Mouse (Mus musculus) intestine, embryonic 14.5 days (tissue): Measurements from ENCODE around the gene Abi1. TPM values are rescaled to one million over a fixed set of nuclear protein-coding genes. Genes with fewer than 3 reads are reported as not detected.
"Not testable (repeated sequence)": the region's sequence is repeated elsewhere in the genome, so short reads cannot be mapped to it uniquely, and the experiment has no call there.

ENCODE experiments used
- ATAC-seq: fragments of 200-750 bp; cut with Nextera tagmentation; replicated peaks from 2 replicates; pipeline ENCODE4 v1.8.0; 2017; ENCODE audit warnings: low read depth, moderate number of reproducible peaks, moderate TSS enrichment, moderate library complexity; ENCODE audit not compliant: low FRiP score, low TSS enrichment
- DNase-seq: peaks from one replicate; pipeline ENCODE4 v3.0.0-alpha.2; 2018; ENCODE audit warnings: low spot score
- H3K27ac ChIP-seq: fragments of 300-500 bp; sonication (generic); 2 replicates; pipeline ENCODE4 v1.5.1; 2014; ENCODE audit warnings: low read depth, mild to moderate bottlenecking, control low read depth
- H3K27me3 ChIP-seq: fragments of 300-500 bp; sonication (generic); replicated peaks from 2 replicates; pipeline ENCODE4 v1.6.1; 2014; ENCODE audit warnings: low read length, control low read depth; ENCODE audit not compliant: control insufficient read depth, insufficient read depth
- H3K36me3 ChIP-seq: fragments of 300-500 bp; sonication (generic); 2 replicates; pipeline ENCODE4 v1.6.1; 2014; ENCODE audit warnings: low read length, control low read depth; ENCODE audit not compliant: control insufficient read depth, insufficient read depth
- H3K4me1 ChIP-seq: fragments of 300-500 bp; sonication (generic); replicated peaks from 2 replicates; pipeline ENCODE4 v1.6.1; 2014; ENCODE audit warnings: low read length, control low read depth, mixed read lengths; ENCODE audit not compliant: control insufficient read depth, insufficient read depth
- H3K4me2 ChIP-seq: fragments of 300-500 bp; sonication (generic); 2 replicates; pipeline ENCODE4 v1.6.1; 2014; ENCODE audit warnings: low read length
- H3K4me3 ChIP-seq: fragments of 300-500 bp; sonication (generic); 2 replicates; pipeline ENCODE4 v1.5.1; 2014; ENCODE audit warnings: low read depth, low read length, control low read depth, mixed read lengths
- H3K9ac ChIP-seq: fragments of 300-500 bp; sonication (generic); 2 replicates; pipeline ENCODE4 v1.6.1; 2014; ENCODE audit warnings: mild to moderate bottlenecking, low read length
- H3K9me3 ChIP-seq: fragments of 300-500 bp; sonication (generic); 2 replicates; pipeline ENCODE4 v1.6.1; 2016; ENCODE audit warnings: low read length, control low read depth; ENCODE audit not compliant: control insufficient read depth
- WGBS: fragments of 180-500 bp; shearing (Covaris S2); extraction: QIAGEN DNeasy Blood & Tissue Kit; methylation state at CpG from one replicate; pipeline ENCODE4 v1.1.7; 2014; 5-methylcytosine and 5-hydroxymethylcytosine counted together
- polyA plus RNA-seq: library from polyadenylated mRNA; unstranded; fragments of >200 nt; fragmentation: Nextera tagmentation; extraction: Ambion mirVana; gene quantifications from 2 replicates; pipeline ENCODE4 v1.2.1, GENCODE M21; 2014

The Abi1 gene
- polyA plus RNA-seq, 1 experiment from 2014 or later, result 42.8 TPM

- no peaks in the 10 kb centered on the region for H3K36me3 ChIP-seq
- no peak overlapping the region for H3K27ac ChIP-seq
- H3K4me2 ChIP-seq, result no peak overlapping the region
- H3K9ac ChIP-seq, result no peak overlapping the region
- no peaks in the 10 kb centered on the region for H3K9me3 ChIP-seq
- ATAC-seq, result no peak
- WGBS, result 67% methylated on average over 4 of the region's 4 CpGs
- DNase-seq, result no peak
- no peak overlapping the region for H3K4me3 ChIP-seq
- peaks cover 14% of the 10 kb centered on the region for H3K4me1 ChIP-seq
- no peaks in the 10 kb centered on the region for H3K27me3 ChIP-seq
These were observed 1.4 kb upstream of the Abi1 start for GRCm38 (mm10) chr2:23041457-23041856.

GRCm38 (mm10) chr2:23040690-23041089, 649 bp upstream of the Abi1 start:
- DNase-seq, H3K4me3 ChIP-seq, H3K27ac ChIP-seq, H3K9me3 ChIP-seq, H3K4me2 ChIP-seq, H3K36me3 ChIP-seq, H3K9ac ChIP-seq, ATAC-seq, H3K27me3 ChIP-seq: not testable (repeated sequence)
- WGBS, result 85% methylated on average over 7 of the region's 7 CpGs
- H3K4me1 ChIP-seq, result peaks cover 15% of the 10 kb centered on the region

DNA sequence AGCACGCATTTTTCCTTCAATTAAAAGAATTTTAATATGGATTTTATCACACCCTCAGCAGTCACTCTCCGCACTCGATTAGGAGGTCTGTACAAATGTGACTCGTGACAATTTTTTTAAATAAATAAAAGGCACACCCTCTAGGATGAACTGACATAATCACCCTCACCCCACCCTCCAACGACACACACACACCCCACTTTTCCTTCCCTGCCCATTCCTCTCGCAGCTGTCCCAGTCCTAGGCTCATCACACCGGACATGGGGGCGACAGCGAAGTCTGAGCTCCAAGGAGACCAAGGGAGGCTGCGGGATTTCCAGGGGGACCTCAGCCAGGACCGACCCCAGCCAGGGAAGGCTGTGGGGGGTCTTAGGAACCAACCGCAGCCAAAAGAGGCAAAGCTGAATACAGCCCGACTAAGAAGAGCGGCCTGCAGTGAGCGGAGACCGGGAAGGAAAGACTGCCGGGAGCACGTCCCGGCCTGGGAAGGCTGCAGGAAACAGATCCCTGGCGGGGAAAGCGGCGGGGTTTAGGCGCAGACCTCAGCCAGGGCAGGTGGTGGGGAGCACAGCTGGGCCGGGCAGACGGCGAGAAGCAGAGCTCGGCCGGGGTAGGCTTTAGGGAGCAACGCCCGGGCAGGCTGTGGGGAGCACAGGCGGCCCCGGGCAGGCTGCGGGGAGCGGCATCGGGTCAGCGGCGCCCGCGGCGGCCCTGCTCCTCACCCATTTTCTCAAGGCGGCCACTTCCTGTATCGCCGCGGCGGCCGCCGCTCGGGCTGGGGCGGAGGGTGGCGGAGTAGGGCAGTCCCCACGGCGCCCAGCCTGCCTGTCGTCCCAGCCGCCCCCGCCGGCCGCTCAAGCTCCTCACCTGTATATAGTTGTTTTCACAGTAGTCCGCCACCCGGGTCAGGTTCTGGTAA, 700 bp downstream of the Abi1 start:
- Histone ChIP-seq H3K36me3 (no peaks in the 10 kb centered on the region), H3K9ac (peak overlapping the region; percentile 96), H3K4me3 (peak overlapping the region; percentile 99), H3K27me3 (no peaks in the 10 kb centered on the region), H3K9me3 (no peaks in the 10 kb centered on the region), H3K4me1 (peaks cover 15% of the 10 kb centered on the region), H3K4me2 (peak overlapping the region; percentile 78), H3K27ac (peak overlapping the region; percentile 95)
- peak; percentile 87 for ATAC-seq
- whole genome bisulfite sequencing, result under 1% methylated on average over 49 of the region's 59 CpGs
- DNase-seq, result peak; percentile 86

- Histone ChIP-seq H3K27ac (no peak overlapping the region), H3K9me3 (no peaks in the 10 kb centered on the region)
- WGBS, result 95% methylated on average over 1 of the region's 1 CpGs
These were observed 4.6 kb downstream of the Abi1 start for GRCm38 (mm10) chr2:23035467-23035866.

DNA sequence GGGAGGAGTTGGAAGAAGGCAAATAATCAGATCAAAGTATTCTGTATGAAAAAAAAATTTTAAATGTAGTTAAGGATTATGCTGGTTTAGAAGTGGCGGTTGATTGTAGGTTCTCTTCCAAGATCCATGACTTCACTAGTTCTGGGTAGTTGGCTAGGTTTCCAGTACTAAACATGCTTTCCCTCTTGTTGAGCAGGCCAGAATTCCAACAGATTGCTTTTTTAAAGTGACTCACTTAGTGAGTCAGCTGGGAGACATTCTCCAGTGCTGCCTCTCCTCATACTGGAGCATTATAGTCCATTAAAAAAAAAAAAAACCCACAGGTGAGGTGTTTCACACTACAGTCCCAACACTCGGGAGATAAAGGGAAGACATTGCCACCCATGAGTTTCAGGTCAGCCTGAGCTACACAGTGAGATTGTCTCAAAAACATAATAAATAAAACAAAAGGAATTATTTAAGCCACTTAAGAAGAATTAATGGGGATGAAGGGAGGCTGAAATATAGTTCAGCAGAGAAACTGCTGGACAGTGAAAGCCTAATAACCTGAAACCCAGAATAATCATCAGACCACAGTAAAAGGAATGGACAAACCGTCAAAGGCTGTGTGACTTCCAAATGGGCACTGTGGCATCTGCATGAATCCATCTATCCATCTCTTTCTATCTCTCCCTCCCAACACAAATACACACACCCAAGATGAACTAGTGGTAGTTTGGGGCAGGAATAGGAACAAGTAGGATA, 5.2 kb downstream of the Abi1 start:
- Histone ChIP-seq H3K36me3 (no peaks in the 10 kb centered on the region), H3K9ac (no peak overlapping the region), H3K4me2 (no peak overlapping the region), H3K9me3 (no peaks in the 10 kb centered on the region), H3K27ac (no peak overlapping the region), H3K4me1 (peaks cover 15% of the 10 kb centered on the region), H3K4me3 (no peak overlapping the region), H3K27me3 (no peaks in the 10 kb centered on the region)
- no peak for DNase-seq
- no peak for ATAC-seq
- WGBS, result 79% methylated on average over 3 of the region's 3 CpGs

More at GRCm38 (mm10) chr2:23035467-23035866, 4.6 kb downstream of the Abi1 start:
- Histone ChIP-seq H3K4me2 (no peak overlapping the region), H3K36me3 (no peaks in the 10 kb centered on the region), H3K4me1 (peaks cover 15% of the 10 kb centered on the region), H3K4me3 (no peak overlapping the region), H3K27me3 (no peaks in the 10 kb centered on the region), H3K9ac (no peak overlapping the region)
- ATAC-seq, result no peak
- DNase-seq, result no peak

GRCm38 (mm10) chr2:23030631-23031030, 9.4 kb downstream of the Abi1 start:
- Histone ChIP-seq H3K9ac (no peak overlapping the region), H3K9me3 (no peaks in the 10 kb centered on the region), H3K27me3 (no peaks in the 10 kb centered on the region), H3K4me1 (no peaks in the 10 kb centered on the region), H3K4me2 (no peak overlapping the region), H3K27ac (no peak overlapping the region), H3K4me3 (no peak overlapping the region), H3K36me3 (no peaks in the 10 kb centered on the region)
- 95% methylated on average over 3 of the region's 4 CpGs for WGBS
- no peak for DNase-seq
- ATAC-seq, result no peak

- no peak overlapping the region for H3K9ac ChIP-seq
These were observed 11.2 kb downstream of the Abi1 start for GRCm38 (mm10) chr2:23028826-23029225.

GRCm38 (mm10) chr2:23026379-23026778, 13.7 kb downstream of the Abi1 start:
- WGBS, result 80% methylated on average over 1 of the region's 1 CpGs
- Histone ChIP-seq H3K27me3 (no peaks in the 10 kb centered on the region), H3K4me1 (no peaks in the 10 kb centered on the region), H3K9ac (no peak overlapping the region), H3K4me3 (no peak overlapping the region), H3K9me3 (no peaks in the 10 kb centered on the region), H3K4me2 (no peak overlapping the region), H3K36me3 (no peaks in the 10 kb centered on the region), H3K27ac (no peak overlapping the region)
- ATAC-seq (no peak), DNase-seq (no peak)

More at GRCm38 (mm10) chr2:23028826-23029225, 11.2 kb downstream of the Abi1 start:
- H3K4me1 ChIP-seq, result no peaks in the 10 kb centered on the region
- no peaks in the 10 kb centered on the region for H3K27me3 ChIP-seq
- DNase-seq (no peak), ATAC-seq (no peak)
- H3K9me3 ChIP-seq, result no peaks in the 10 kb centered on the region
- WGBS, result 87% methylated on average over 4 of the region's 4 CpGs
- no peak overlapping the region for H3K4me2 ChIP-seq
- H3K36me3 ChIP-seq, result no peaks in the 10 kb centered on the region
- H3K4me3 ChIP-seq, result no peak overlapping the region
- no peak overlapping the region for H3K27ac ChIP-seq
